Mouse (Mus musculus): ENCODE data around the gene Lat.
"Not testable (repeated sequence)": the region's sequence is repeated elsewhere in the genome, so short reads cannot be mapped to it uniquely, and the experiment has no call there.

Lat gene

DNA sequence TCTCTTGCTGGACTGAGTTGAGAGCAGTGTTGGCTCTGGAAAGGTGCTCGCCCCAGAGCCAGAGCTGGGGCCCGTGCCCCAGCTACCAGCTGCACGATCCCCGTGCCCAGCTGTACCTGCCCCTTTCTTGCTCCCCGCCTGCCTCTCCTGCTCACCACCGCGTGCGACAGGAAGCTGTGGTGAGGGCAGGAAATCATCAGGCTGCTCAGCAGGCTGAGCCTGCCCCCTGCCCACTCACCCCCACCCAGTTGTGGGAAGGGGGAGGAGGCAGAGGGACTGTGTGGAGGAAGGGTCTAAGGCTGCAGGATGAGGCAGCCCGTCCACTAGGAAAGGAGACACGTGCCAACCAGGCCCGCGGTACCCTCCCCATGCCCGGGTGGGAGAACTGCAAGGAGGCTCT, at the start of gene Lat:
Gene Lat (minus strand): TSS at position 178 of the 400 bp plus-strand sequence.
- DNase-seq (ENCODE audit: low read depth, low spot score) = no peak

- DNase-seq (ENCODE audit: low read depth, low spot score) = no peak
Observed at GRCm38 (mm10) chr7:126418496-126418895, 49.1 kb upstream of the Lat start.

- no peak for DNase-seq (ENCODE audit: low read depth, low spot score)
Observed at GRCm38 (mm10) chr7:126417606-126418005, 48.2 kb upstream of the Lat start.

GRCm38 (mm10) chr7:126417045-126417444, 47.7 kb upstream of the Lat start:
- DNase-seq (ENCODE audit: low read depth, low spot score) = no peak

GRCm38 (mm10) chr7:126416615-126417014, 47.2 kb upstream of the Lat start:
- DNase-seq (ENCODE audit: low read depth, low spot score) = no peak

- no peak for DNase-seq (ENCODE audit: low read depth, low spot score)
Observed at GRCm38 (mm10) chr7:126414725-126415124, 45.4 kb upstream of the Lat start, which contains the start of gene Cd19. Gene Cd19 (minus strand): TSS chr7:126414889.

DNA sequence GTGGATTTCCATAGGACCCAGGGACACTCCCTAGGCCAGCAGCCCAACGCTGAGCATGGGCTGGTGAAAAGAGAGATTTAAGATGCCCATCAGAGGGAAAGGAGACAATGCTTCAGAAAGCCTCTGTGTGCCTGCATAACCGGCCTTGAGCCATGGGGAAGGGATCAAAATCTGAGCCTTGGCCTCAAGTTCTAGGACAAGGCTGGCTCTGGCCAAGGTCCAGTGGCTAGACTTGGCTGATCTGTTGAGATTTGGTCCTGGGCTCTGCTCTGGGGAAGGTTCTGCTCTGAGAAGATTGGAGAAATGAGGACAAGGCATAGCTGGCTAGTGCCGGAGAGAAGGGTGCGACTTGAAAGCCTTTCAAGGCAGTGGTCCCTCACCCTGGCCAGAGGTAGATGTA, 41.7 kb upstream of the Lat start:
- no peak for DNase-seq (ENCODE audit: low read depth, low spot score)

GRCm38 (mm10) chr7:126408686-126409085, 39.3 kb upstream of the Lat start:
- no peak for DNase-seq (ENCODE audit: low read depth, low spot score)

- not testable (repeated sequence) for DNase-seq (ENCODE audit: low read depth, low spot score)
Observed at GRCm38 (mm10) chr7:126402518-126402917, 33.1 kb upstream of the Lat start.

DNA sequence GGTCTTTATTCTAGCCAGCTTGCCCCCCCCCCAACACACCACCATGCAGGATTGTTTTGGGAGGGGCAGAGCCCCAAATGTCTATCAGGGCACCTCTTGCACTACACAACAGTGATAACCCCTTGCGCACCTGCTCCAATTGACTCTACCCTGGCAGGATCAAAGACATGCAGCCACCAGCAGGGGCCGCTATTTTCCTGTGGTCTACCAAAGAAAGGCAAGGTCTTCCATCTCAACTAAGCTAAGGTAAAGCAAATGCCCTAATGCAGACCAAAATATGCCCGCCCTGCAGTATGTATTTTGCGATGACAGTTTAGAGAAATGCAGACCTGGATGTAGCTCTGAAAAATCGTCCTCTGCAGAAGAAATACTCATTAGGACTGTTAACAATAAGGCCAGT, 30.2 kb upstream of the Lat start:
- DNase-seq (ENCODE audit: low read depth, low spot score) = peak; percentile 56

GRCm38 (mm10) chr7:126397822-126398221, 28.5 kb upstream of the Lat start:
- DNase-seq (ENCODE audit: low read depth, low spot score) = no peak

GRCm38 (mm10) chr7:126397221-126397620, 27.9 kb upstream of the Lat start:
- DNase-seq (ENCODE audit: low read depth, low spot score) = no peak

DNA sequence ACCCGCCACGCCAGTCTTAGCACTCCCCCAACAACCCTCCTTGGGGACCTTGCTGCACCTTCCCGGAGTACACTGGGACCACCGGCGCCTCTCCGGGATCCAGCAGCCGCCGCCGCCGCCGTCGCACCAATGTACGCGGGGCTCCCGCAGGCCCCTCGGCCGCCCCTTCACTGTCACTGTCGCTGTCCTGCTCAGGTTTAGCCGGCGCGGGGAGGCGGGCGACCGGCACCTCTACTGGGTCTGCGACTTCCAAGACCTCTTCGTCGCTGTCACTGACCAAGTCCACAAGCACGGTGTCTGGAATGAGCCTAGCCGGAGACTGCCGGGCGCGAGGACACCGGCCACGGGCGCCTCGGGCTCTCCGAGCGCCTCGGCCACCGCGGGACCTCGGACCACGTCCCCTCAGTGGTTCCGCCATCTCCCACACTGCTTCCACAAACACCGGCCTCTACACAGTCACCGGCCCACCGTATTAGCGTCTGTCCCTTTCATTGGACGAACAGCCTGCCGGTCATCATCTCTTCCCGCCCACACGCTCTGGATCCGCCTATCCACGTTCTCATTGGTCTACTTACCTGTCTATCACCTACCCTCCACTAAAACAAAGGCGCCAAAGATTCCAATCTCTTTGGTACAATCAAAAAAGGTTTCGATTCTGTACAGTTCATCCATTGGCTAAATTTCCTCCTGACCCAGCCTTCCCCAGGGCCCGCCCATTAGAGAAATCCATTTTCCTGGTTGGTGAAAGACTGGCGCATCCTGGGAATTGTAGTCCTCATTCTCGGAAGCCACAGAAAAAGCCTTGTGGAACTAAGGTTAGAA, 27.1 kb upstream of the Lat start, which contains the start of gene Nfatc2ip:
Gene Nfatc2ip (minus strand): TSS at position 440 of the 822 bp plus-strand sequence.
- DNase-seq (ENCODE audit: low read depth, low spot score) = peak; percentile 99

- DNase-seq (ENCODE audit: low read depth, low spot score) = not testable (repeated sequence)
Observed at GRCm38 (mm10) chr7:126392086-126392884, 22.9 kb upstream of the Lat start.

- DNase-seq (ENCODE audit: low read depth, low spot score) = no peak
Observed at GRCm38 (mm10) chr7:126388185-126388584, 18.8 kb upstream of the Lat start.

GRCm38 (mm10) chr7:126383565-126383964, 14.2 kb upstream of the Lat start:
- DNase-seq (ENCODE audit: low read depth, low spot score) = no peak

DNA sequence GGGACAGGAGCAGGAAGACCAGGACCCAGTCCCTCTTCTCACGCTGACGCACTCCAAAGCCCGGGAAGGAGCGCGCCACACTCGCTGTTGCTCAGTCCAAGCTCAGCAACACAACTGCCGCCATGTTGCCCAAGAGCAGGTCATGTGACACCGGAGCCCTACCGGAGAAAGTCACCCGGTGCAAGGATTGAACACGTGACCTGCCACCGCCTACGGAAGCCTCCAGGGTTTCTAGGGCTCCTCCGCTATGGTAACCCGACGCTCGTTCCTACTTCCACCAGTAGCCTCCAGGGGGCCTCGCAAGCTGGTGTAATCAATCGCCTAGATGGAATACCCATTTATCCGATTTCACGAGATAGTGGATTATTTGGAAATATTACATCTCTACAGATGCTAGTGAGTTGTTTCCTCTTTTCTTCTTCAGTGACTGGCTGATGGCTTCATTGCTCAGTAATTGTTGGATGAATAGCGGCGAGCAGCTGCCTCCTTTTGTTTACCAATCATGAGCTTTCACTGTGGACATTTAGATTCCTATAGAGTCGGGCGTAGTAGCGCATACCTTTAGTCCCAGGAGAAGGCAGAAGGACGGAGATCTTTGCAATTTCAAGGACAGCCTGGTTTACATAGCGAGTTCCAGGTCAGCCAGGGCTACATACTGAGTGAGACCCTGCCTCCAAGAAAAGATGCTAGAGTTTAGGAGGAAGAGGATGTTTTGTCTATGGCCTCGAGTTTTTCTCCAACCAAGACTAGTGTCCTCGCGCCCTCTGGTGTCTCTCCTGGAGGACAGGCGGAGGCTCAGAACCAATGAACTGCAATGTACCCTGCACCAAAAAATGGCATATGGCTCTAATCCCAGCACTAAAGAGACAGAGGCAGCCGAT, 8.1 kb upstream of the Lat start, which contains the start of gene Spns1:
Gene Spns1 (minus strand): TSS at position 173 of the 881 bp plus-strand sequence.
- DNase-seq (ENCODE audit: low read depth, low spot score) = peak; percentile 88

- peak; percentile 16 for DNase-seq (ENCODE audit: low read depth, low spot score)
Observed at GRCm38 (mm10) chr7:126376903-126377277, 7.5 kb upstream of the Lat start.

GRCm38 (mm10) chr7:126375012-126375411, 5.6 kb upstream of the Lat start:
- DNase-seq (ENCODE audit: low read depth, low spot score) = no peak

GRCm38 (mm10) chr7:126374526-126374925, 5.2 kb upstream of the Lat start:
- no peak for DNase-seq (ENCODE audit: low read depth, low spot score)

DNA sequence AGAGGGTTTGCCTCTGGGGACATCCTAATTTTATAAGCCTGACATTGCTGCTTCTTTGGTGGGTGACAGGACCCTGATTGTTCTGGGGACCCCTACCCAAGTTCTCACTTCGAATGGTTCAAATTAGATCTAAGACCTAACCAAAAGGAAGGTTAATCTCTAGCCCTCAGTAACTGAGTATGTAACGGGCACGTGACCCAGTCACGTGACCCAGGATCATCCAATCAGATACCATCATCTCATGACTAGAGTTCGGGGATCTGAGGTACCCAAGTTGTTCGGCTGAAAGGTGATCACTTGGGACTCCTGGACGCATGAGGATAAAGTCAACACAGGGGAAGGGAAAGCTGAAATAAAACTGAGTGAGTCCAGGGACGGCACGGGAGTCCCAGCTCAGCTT, 3.6 kb upstream of the Lat start:
- DNase-seq (ENCODE audit: low read depth, low spot score) = no peak

Data from c-Kit-negative CD71-positive TER-119-positive erythroid progenitor cells, embryonic 14.5 days (primary cell).